In the genomic region with DNA sequence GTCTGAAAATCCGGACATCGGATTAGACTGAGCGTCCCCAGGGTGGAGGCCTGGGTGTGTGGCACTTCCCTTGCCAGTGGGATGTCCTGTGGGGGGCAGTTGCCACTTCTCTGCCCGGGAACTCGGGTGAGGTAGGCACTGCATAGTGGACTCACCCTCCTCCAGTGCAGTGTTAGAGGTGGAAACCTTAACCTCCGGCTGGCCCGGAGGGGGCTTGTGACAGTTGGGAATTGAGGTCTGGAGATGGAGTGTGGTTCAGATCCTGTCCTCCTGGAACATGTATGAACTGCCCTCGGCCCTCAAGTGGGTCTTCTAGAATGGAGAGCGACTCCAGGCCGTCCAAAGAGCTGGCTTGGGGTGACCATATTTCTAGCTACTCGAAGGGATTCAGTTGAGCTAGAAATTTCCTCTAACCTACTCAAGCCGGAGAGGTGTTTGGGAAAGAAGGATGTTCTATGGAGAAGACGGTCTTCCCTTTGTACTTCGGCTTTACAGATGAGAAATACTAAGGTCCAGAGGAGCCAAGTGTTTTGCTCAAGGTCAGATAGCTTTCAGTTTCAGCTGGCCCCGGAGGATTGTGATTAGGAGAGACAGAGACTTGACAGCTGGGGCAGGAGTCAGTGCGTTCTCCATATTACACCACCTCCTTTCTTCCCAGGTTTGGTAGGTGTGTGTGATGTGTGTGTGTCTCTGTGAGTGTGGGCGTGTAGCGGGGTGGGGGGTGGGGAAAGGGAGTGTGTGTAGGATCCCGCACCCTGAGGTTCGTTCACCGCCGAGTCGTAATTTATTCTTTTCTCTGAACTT, we compare ENCODE assay signal across 1 mouse cellular context.
A peak's percentile ranks its signal among the peaks of the same experiment; 100 is the strongest.
TF ChIP-seq lines count a peak whose summit lies in the region.

No protein-coding gene starts in this region.

TF ChIP-seq in CH12.LX, 34 proteins besides CTCF, POLR2A, EP300 and RAD21 (continued from another document):
- TF ChIP-seq ETS1 (conservative IDR thresholded peaks at IDR 0.05; ENCODE audit: low read depth, low read length) (no peak; the same call in 1 of the 2 replicates), GABPA (IDR thresholded peaks at IDR 0.05; ENCODE audit: insufficient replicate concordance, low read depth, low read length) (no peak), HCFC1 (IDR thresholded peaks at IDR 0.05; ENCODE audit: low read depth, low read length) (no peak), MEF2A (IDR thresholded peaks at IDR 0.05; ENCODE audit: borderline replicate concordance, low read depth, low read length) (no peak), NELFE (IDR thresholded peaks at IDR 0.05; ENCODE audit: low read depth, low read length) (0 out of 2 replicates have a peak, but pooled peaks have one; percentile 10), MAX (IDR thresholded peaks at IDR 0.05; ENCODE audit: low read length) (no peak), CHD2 (IDR thresholded peaks at IDR 0.05; ENCODE audit: low read length) (peak; percentile 69; the same call in 1 of the 2 replicates), SMC3 (IDR thresholded peaks at IDR 0.05; ENCODE audit: low read depth, low read length) (no peak), ZC3H11A (IDR thresholded peaks at IDR 0.05; ENCODE audit: low read depth, low read length) (no peak), ZMIZ1 (IDR thresholded peaks at IDR 0.05; ENCODE audit: low read depth, low read length) (no peak), USF2 (conservative IDR thresholded peaks at IDR 0.05; ENCODE audit: low read depth, low read length) (no peak), SIN3A (IDR thresholded peaks at IDR 0.05; ENCODE audit: low read length) (no peak; the same call in none of the 2 replicates), KAT2A (IDR thresholded peaks at IDR 0.05; ENCODE audit: insufficient replicate concordance, low read length) (no peak), NRF1 (IDR thresholded peaks at IDR 0.05; ENCODE audit: low read depth, low read length) (no peak), USF1 (IDR thresholded peaks at IDR 0.05; ENCODE audit: low read depth, low read length) (no peak), IRF4 (IDR thresholded peaks at IDR 0.05; ENCODE audit: low read depth, low read length) (0 out of 2 replicates have a peak, but pooled peaks have one; percentile 4), MAFK (IDR thresholded peaks at IDR 0.05; ENCODE audit: insufficient replicate concordance, low read length) (no peak)
